Mouse (Mus musculus) myocyte (in vitro differentiated cells): ENCODE measurements around the gene Apod.

Experiments
- CEBPB ChIP-seq: IDR thresholded peaks from 2 replicates; pipeline ENCODE4 v1.6.1; 2011; ENCODE audit warnings: mild to moderate bottlenecking, moderate library complexity; ENCODE audit not compliant: poor library complexity, insufficient read depth, severe bottlenecking
- E2F4 ChIP-seq: IDR thresholded peaks from one replicate; pipeline ENCODE4 v1.6.1; 2011; ENCODE audit warnings: mild to moderate bottlenecking, control low read depth, moderate library complexity; ENCODE audit not compliant: insufficient read depth
- MAX ChIP-seq: IDR thresholded peaks from one replicate; pipeline ENCODE4 v1.6.1; 2011; ENCODE audit warnings: low read depth, mild to moderate bottlenecking, control low read depth
- MYOD1 ChIP-seq, 3 experiments: IDR thresholded peaks; one replicate each; pipeline ENCODE4 v1.6.1; 2011; ENCODE audit warnings: control low read depth in 2 of 3, low read depth in 2 of 3, mild to moderate bottlenecking in 2 of 3, moderate library complexity in 1 of 3; ENCODE audit not compliant: insufficient read length in 2 of 3, control insufficient read depth in 1 of 3
- MYOG ChIP-seq, 3 experiments: IDR thresholded peaks; one replicate each; pipeline ENCODE4 v1.6.1; 2011; ENCODE audit warnings: control low read depth in 2 of 3, low read depth in 2 of 3, mild to moderate bottlenecking in 2 of 3; ENCODE audit not compliant: insufficient read length in 2 of 3, control insufficient read depth in 1 of 3, insufficient read depth in 1 of 3
- POLR2A ChIP-seq: IDR thresholded peaks from one replicate; pipeline ENCODE4 v1.6.1; 2011; ENCODE audit warnings: low read depth, mild to moderate bottlenecking, control low read depth, moderate library complexity; ENCODE audit not compliant: insufficient read length
- POLR2AphosphoS2 ChIP-seq: IDR thresholded peaks from one replicate; pipeline ENCODE4 v1.6.1; 2011; ENCODE audit warnings: low read depth, control low read depth; ENCODE audit not compliant: insufficient read length
- REST ChIP-seq: IDR thresholded peaks from one replicate; pipeline ENCODE4 v1.6.1; 2011; ENCODE audit warnings: mild to moderate bottlenecking, control low read depth, moderate library complexity; ENCODE audit not compliant: insufficient read depth, insufficient read length
- TCF3 ChIP-seq: IDR thresholded peaks from one replicate; pipeline ENCODE4 v1.6.1; 2011; ENCODE audit warnings: low read depth, control low read depth; ENCODE audit not compliant: insufficient read length
- USF1 ChIP-seq: IDR thresholded peaks from one replicate; pipeline ENCODE4 v1.6.1; 2011; ENCODE audit warnings: low read depth, mild to moderate bottlenecking, control low read depth, moderate library complexity

- no peak for TF ChIP-seq CEBPB
- TF ChIP-seq POLR2A, result no peak
- TF ChIP-seq MAX, result no peak
- no peak for TF ChIP-seq MYOD1 (IDR thresholded peaks at IDR 0.05; ENCODE audit: control insufficient read depth in 1 of 3, insufficient read length in 2 of 3, low read depth in 2 of 3)
- TF ChIP-seq POLR2AphosphoS2, result no peak
- TF ChIP-seq USF1, result no peak
- no peak for TF ChIP-seq TCF3
- no peak for TF ChIP-seq REST
- no peak for TF ChIP-seq MYOG (IDR thresholded peaks at IDR 0.05; ENCODE audit: control insufficient read depth in 1 of 3, insufficient read depth in 1 of 3, insufficient read length in 2 of 3, low read depth in 2 of 3)
- TF ChIP-seq E2F4, result no peak
Observed at GRCm38 (mm10) chr16:31329668-31330067, 15.1 kb upstream of the Apod start.
